Mouse (Mus musculus): ENCODE data around the gene Wnt3. TPM values are rescaled to one million over a fixed set of nuclear protein-coding genes. Genes with fewer than 3 reads are reported as not detected.

Wnt3 gene
- polyA plus RNA-seq, 1 experiment from 2014 or later: 14.8 TPM

GRCm38 (mm10) chr11:103858760-103859159 is 84.8 kb downstream of the Wnt3 start:
- no peak overlapping the region for H3K27ac ChIP-seq
- no peak overlapping the region for H3K9ac ChIP-seq
- no peak for ATAC-seq (replicated peaks)
- peaks cover 10% of the 10 kb centered on the region for H3K4me1 ChIP-seq
- 58% methylated on average over 5 of the region's 5 CpGs for WGBS
- peaks cover 20% of the 10 kb centered on the region for H3K36me3 ChIP-seq (replicated peaks)
- no peak overlapping the region for H3K4me3 ChIP-seq
- H3K4me2 ChIP-seq: no peak overlapping the region
- no peaks in the 10 kb centered on the region for H3K9me3 ChIP-seq
- H3K27me3 ChIP-seq (replicated peaks): no peaks in the 10 kb centered on the region

- no peak overlapping the region for H3K4me2 ChIP-seq
These were observed 86.1 kb downstream of the Wnt3 start for GRCm38 (mm10) chr11:103859933-103860610.

GRCm38 (mm10) chr11:103862951-103863350 is 89.0 kb downstream of the Wnt3 start:
- Histone ChIP-seq H3K27me3 (replicated peaks) (no peaks in the 10 kb centered on the region), H3K4me1 (no peaks in the 10 kb centered on the region), H3K9ac (no peak overlapping the region), H3K36me3 (replicated peaks) (peaks cover 18% of the 10 kb centered on the region), H3K27ac (no peak overlapping the region), H3K4me3 (no peak overlapping the region), H3K9me3 (no peaks in the 10 kb centered on the region), H3K4me2 (no peak overlapping the region)
- no peak for ATAC-seq (replicated peaks)
- 91% methylated on average over 8 of the region's 8 CpGs for WGBS

More at GRCm38 (mm10) chr11:103859933-103860610, 86.1 kb downstream of the Wnt3 start:
- no peaks in the 10 kb centered on the region for H3K4me1 ChIP-seq
- H3K27ac ChIP-seq: no peak overlapping the region
- ATAC-seq (replicated peaks): no peak
- no peaks in the 10 kb centered on the region for H3K9me3 ChIP-seq
- peaks cover 20% of the 10 kb centered on the region for H3K36me3 ChIP-seq (replicated peaks)
- H3K4me3 ChIP-seq: no peak overlapping the region
- 50% methylated on average over 4 of the region's 4 CpGs for WGBS
- H3K27me3 ChIP-seq (replicated peaks): no peaks in the 10 kb centered on the region
- H3K9ac ChIP-seq: no peak overlapping the region

GRCm38 (mm10) chr11:103864486-103864885 is 90.5 kb downstream of the Wnt3 start:
- H3K9ac ChIP-seq: no peak overlapping the region
- no peaks in the 10 kb centered on the region for H3K27me3 ChIP-seq (replicated peaks)
- no peak for ATAC-seq (replicated peaks)
- WGBS: 82% methylated on average over 4 of the region's 4 CpGs
- H3K4me1 ChIP-seq: 0 out of 2 replicates have a peak, but pooled peaks cover 2% of the 10 kb centered on the region
- no peak overlapping the region for H3K4me2 ChIP-seq
- H3K27ac ChIP-seq: no peak overlapping the region
- no peak overlapping the region for H3K4me3 ChIP-seq
- no peaks in the 10 kb centered on the region for H3K9me3 ChIP-seq
- peaks cover 11% of the 10 kb centered on the region for H3K36me3 ChIP-seq (replicated peaks)

- Histone ChIP-seq H3K27me3 (replicated peaks) (no peaks in the 10 kb centered on the region), H3K9me3 (no peaks in the 10 kb centered on the region), H3K36me3 (replicated peaks) (peaks cover 11% of the 10 kb centered on the region), H3K27ac (no peak overlapping the region), H3K4me2 (no peak overlapping the region), H3K9ac (no peak overlapping the region), H3K4me1 (0 out of 2 replicates have a peak, but pooled peaks cover 4% of the 10 kb centered on the region), H3K4me3 (no peak overlapping the region)
- 54% methylated on average over 7 of the region's 7 CpGs for WGBS
- no peak for ATAC-seq (replicated peaks)
These were observed 91.4 kb downstream of the Wnt3 start for GRCm38 (mm10) chr11:103865346-103865745.

Other genes starting within 250 kb of the Wnt3 start
- gene Gm884, start 153.0 kb upstream of the Wnt3 start, polyA plus RNA-seq (2015; fragmentation: Nextera tagmentation; extraction: Ambion mirVana): not detected in 2 replicates
- not detected in 2 replicates for gene Lyzl6, start 135.3 kb upstream of the Wnt3 start, polyA plus RNA-seq (2015; fragmentation: Nextera tagmentation; extraction: Ambion mirVana)
- gene Rprml, start 124.6 kb upstream of the Wnt3 start, polyA plus RNA-seq (2015; fragmentation: Nextera tagmentation; extraction: Ambion mirVana): 1.1 TPM in 2 replicates
- gene Gosr2, start 76.3 kb upstream of the Wnt3 start, polyA plus RNA-seq (2015; fragmentation: Nextera tagmentation; extraction: Ambion mirVana): 90.3 and 92.5 TPM in 2 replicates
- gene Wnt9b, start 24.3 kb upstream of the Wnt3 start, polyA plus RNA-seq (2015; fragmentation: Nextera tagmentation; extraction: Ambion mirVana): 0.95 and 1.3 TPM in 2 replicates
- 203 and 209 TPM in 2 replicates for gene Nsf, start 179.9 kb downstream of the Wnt3 start, polyA plus RNA-seq (2015; fragmentation: Nextera tagmentation; extraction: Ambion mirVana)
- 223 and 225 TPM in 2 replicates for gene Arf2, start 192.6 kb downstream of the Wnt3 start, polyA plus RNA-seq (2015; fragmentation: Nextera tagmentation; extraction: Ambion mirVana)

Data from midbrain, embryonic 15.5 days (tissue).